Mouse (Mus musculus) right cerebral cortex, postnatal 4 days (tissue): ENCODE results near the gene Cxxc4.

Experiments used
- DNase-seq: peaks from one replicate; pipeline ENCODE4 v3.0.0-alpha.2; 2022

Gene Cxxc4

GRCm38 (mm10) chr3:134254221-134254620 is 17.9 kb downstream of the Cxxc4 start:
- no peak for DNase-seq

GRCm38 (mm10) chr3:134258715-134259114 is 22.4 kb downstream of the Cxxc4 start:
- no peak for DNase-seq

GRCm38 (mm10) chr3:134259300-134259699 is 23.0 kb downstream of the Cxxc4 start:
- DNase-seq: no peak

- no peak for DNase-seq
Observed at GRCm38 (mm10) chr3:134279655-134280054, 43.4 kb downstream of the Cxxc4 start.

GRCm38 (mm10) chr3:134281527-134282370 is 45.5 kb downstream of the Cxxc4 start:
- peak; percentile 22 for DNase-seq

GRCm38 (mm10) chr3:134295217-134295616 is 58.9 kb downstream of the Cxxc4 start:
- DNase-seq: no peak

- DNase-seq: peak; percentile 19
Observed at GRCm38 (mm10) chr3:134302681-134303491, 66.6 kb downstream of the Cxxc4 start.

- no peak for DNase-seq
Observed at GRCm38 (mm10) chr3:134303492-134303808, 67.2 kb downstream of the Cxxc4 start.

GRCm38 (mm10) chr3:134306507-134306906 is 70.2 kb downstream of the Cxxc4 start:
- no peak for DNase-seq

GRCm38 (mm10) chr3:134307801-134308200 is 71.5 kb downstream of the Cxxc4 start:
- DNase-seq: no peak
